Mouse (Mus musculus): ENCODE measurements around the gene Psmc4. TPM values are rescaled to one million over a fixed set of nuclear protein-coding genes. Genes with fewer than 3 reads are reported as not detected.

The Psmc4 gene
- polyA plus RNA-seq, 1 experiment from 2014 or later: 104 TPM

GRCm38 (mm10) chr7:28013549-28014444, 36.1 kb downstream of the Psmc4 start, which contains the start of gene Zfp850:
Gene Zfp850 (minus strand): TSS chr7:28014115.
- Histone ChIP-seq H3K36me3 (ENCODE audit: inconsistent target) (no peaks in the 10 kb centered on the region), H3K27ac (peak within 1 kb of the TSS; percentile 24; the same call in 1 of the 2 replicates), H3K4me3 (ENCODE audit: inconsistent target) (peak within 1 kb of the TSS; percentile 93), H3K79me2 (ENCODE audit: inconsistent target) (peaks cover 9% of the 10 kb centered on the region; the same call in 1 of the 2 replicates)
- under 1% methylated on average over 45 of the region's 47 CpGs for WGBS (ENCODE audit: missing documents)

DNA sequence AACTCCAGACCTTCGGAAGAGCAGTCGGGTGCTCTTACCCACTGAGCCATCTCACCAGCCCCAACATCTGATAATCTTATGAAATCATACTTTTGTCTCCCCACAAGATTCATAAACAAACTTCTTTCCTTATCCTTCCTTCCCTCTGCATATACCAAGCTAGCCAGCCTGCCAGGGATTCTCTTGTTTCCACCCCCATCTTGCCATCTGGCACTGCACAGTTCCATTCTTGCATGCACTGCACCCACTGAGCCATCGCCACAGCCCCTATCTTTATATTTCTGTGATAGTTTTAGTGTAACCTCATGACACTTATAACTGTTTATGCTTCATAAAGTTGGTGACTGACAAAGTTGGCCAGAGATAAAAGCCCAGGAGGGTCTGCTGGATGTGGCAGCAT, 39.6 kb downstream of the Psmc4 start:
- WGBS (ENCODE audit: missing documents): 100% methylated on average over 3 of the region's 3 CpGs
- Histone ChIP-seq H3K79me2 (ENCODE audit: inconsistent target) (peaks cover 9% of the 10 kb centered on the region; the same call in 1 of the 2 replicates), H3K27ac (no peak overlapping the region), H3K36me3 (ENCODE audit: inconsistent target) (no peaks in the 10 kb centered on the region), H3K4me3 (ENCODE audit: inconsistent target) (no peak overlapping the region)

Other genes starting within 250 kb of the Psmc4 start
- 4.1 to 5.9 TPM (median 4.8 TPM) in 3 replicates for gene Zfp626, start 242.9 kb downstream of the Psmc4 start, polyA plus RNA-seq (2018)
- 3.4 to 4.3 TPM (median 3.6 TPM) in 3 replicates for gene Zfp59, start 211.5 kb downstream of the Psmc4 start, polyA plus RNA-seq (2018)
- 3.2 to 3.5 TPM (median 3.3 TPM) in 3 replicates for gene Zfp607a, start 192.6 kb downstream of the Psmc4 start, polyA plus RNA-seq (2018)
- gene Zfp974, start 120.6 kb downstream of the Psmc4 start, polyA plus RNA-seq (2018): 3.0 to 4.3 TPM (median 3.5 TPM) in 3 replicates
- 6.2 to 8.0 TPM (median 7.8 TPM) in 3 replicates for gene Zfp780b, start 70.9 kb downstream of the Psmc4 start, polyA plus RNA-seq (2018)
- 0.95 to 1.2 TPM (median 0.97 TPM) in 3 replicates for gene Zfp850, start 36.0 kb downstream of the Psmc4 start, polyA plus RNA-seq (2018)
- not detected in 3 replicates for gene Fcgbp, start 21.1 kb upstream of the Psmc4 start, polyA plus RNA-seq (2018)
- gene 9530053A07Rik, start 79.4 kb upstream of the Psmc4 start, polyA plus RNA-seq (2018): not detected in 3 replicates
- 53.7 to 146 TPM (median 80.2 TPM) in 3 replicates for gene Fbl, start 119.6 kb upstream of the Psmc4 start, polyA plus RNA-seq (2018)
- 2.6 to 13.6 TPM (median 7.4 TPM) in 3 replicates for gene Dyrk1b, start 129.4 kb upstream of the Psmc4 start, polyA plus RNA-seq (2018)
- gene Eid2, start 217.8 kb upstream of the Psmc4 start, polyA plus RNA-seq (2018): 2.4 to 4.6 TPM (median 3.7 TPM) in 3 replicates
- 3.2 to 4.7 TPM (median 4.1 TPM) in 3 replicates for gene Eid2b, start 227.6 kb upstream of the Psmc4 start, polyA plus RNA-seq (2018)
- not detected in 3 replicates for gene Selenov, start 241.1 kb upstream of the Psmc4 start, polyA plus RNA-seq (2018)